Mouse (Mus musculus) stomach, adult 2 months (tissue): ENCODE measurements around the gene Aadac. TPM values are rescaled to one million over a fixed set of nuclear protein-coding genes. Genes with fewer than 3 reads are reported as not detected.

Experiments
- polyA plus RNA-seq: library from polyadenylated mRNA; depleted of rRNA; stranded (reverse); fragments of >200 nt; gene quantifications from 2 replicates; pipeline ENCODE4 v1.2.3, GENCODE M21; 2012; rRNA removed

Gene Aadac
- 0.98 and 1.9 TPM in 2 replicates for polyA plus RNA-seq

DNA sequence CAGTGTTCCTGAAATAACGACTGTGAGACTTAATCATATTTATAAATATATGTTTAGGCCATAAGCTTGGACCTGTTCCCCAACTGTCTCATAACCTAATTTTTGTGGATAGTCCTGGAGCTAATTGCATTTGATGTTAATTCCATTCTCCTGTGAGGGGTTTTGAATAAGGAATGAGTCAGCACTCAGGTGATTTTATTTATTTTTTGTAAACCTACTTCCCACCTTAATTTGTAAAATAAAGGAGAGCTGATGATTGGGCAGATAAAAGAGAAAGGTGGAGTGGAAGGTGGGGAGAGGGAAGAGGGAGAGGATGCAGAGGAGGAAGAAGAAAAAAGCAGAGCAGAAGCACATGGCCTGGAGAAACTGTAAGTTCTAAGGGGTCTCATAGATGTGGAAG, at the start of gene Aadac:
TSS of gene Aadac (plus strand) at position 301 of the 400 bp plus-strand sequence.

DNA sequence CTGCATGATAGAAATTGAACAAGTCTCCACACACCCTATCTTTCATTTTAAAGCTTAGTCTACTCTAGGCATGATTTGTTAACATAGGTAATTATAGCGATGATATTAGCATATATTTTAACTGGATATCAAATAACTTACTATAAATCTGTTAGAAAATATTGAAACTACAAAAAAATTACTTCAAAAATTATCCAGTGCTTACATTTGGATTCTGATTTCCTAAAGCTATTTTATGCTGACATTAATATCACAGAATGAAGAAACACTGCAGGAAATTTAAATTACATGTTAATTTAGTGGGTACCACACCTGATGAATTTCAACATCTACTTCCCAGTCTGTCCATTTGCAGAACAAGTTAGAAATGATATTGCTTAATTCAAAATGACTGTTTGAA, 19.1 kb upstream of the Aadac start, which contains the start of gene Aadacl2:
TSS of gene Aadacl2 (plus strand) at position 301 of the 400 bp plus-strand sequence.

DNA sequence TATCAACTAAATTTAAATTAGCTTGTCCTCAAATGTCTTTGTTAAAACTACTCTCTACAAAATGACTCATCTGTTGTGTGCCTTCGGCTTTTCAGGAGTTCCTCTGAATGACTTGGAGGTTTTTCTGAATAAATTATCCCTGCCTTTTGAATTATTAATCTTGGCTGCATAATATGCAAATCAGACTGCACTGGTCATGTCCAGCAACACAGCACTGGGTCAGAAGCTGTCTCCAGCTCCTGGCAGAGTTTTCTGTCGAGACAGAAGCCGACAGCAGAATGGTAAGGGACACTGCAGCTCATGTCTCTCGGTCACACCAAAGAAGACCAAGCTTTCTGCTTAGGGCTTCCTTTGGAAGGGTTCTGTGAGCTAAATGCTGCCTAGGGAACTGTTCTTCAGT, 56.1 kb downstream of the Aadac start, which contains the start of gene Sucnr1:
TSS of gene Sucnr1 (plus strand) at position 222 of the 400 bp plus-strand sequence.

Other genes with a start within 250 kb of the Aadac start
- not detected in 2 replicates for gene Gm8298, start 164.7 kb upstream of the Aadac start, polyA plus RNA-seq
- 0.08 and 0.11 TPM in 2 replicates for gene C130079G13Rik, start 100.5 kb upstream of the Aadac start, polyA plus RNA-seq
- gene Aadacl2, start 19.0 kb upstream of the Aadac start, polyA plus RNA-seq = 0.72 and 1.0 TPM in 2 replicates
- 0.11 TPM in 1 of 2 replicates, not detected in the other for gene Sucnr1, start 56.2 kb downstream of the Aadac start, polyA plus RNA-seq